Mouse (Mus musculus): ENCODE measurements around the gene Inafm2. TPM values are rescaled to one million over a fixed set of nuclear protein-coding genes. Genes with fewer than 3 reads are reported as not detected.

The Inafm2 gene
- polyA plus RNA-seq, 1 experiment from 2014 or later: 27.2 TPM

DNA sequence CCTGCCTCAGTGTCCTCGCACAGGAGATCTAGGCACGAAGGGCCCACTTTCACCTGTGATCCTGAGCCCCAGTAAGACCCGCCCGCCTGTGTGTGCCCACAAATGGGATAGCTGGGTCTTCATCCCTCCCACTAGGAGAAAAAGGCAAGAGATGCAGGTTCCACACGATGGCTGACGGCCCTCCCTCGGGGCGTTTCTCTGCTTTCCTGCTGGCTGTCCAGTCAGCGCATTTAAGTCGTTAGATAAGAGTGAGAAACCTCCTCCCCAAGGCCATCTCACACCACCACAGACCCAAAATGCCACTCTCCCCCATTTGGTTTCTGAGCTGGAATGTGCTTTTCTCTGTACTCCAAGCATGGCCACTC is 17.2 kb downstream of the Inafm2 start:
- Histone ChIP-seq H3K4me3 (peak overlapping the region; percentile 17; the same call in 1 of the 2 replicates), H3K27me3 (no peaks in the 10 kb centered on the region), H3K36me3 (no peaks in the 10 kb centered on the region), H3K4me2 (replicated peaks) (peak overlapping the region; percentile 36), H3K9me3 (no peaks in the 10 kb centered on the region), H3K4me1 (peaks cover 49% of the 10 kb centered on the region), H3K9ac (replicated peaks) (peak overlapping the region; percentile 40), H3K27ac (replicated peaks) (peak overlapping the region; percentile 96)
- 7% methylated on average over 10 of the region's 10 CpGs for WGBS
- no peak for ATAC-seq (replicated peaks)

DNA sequence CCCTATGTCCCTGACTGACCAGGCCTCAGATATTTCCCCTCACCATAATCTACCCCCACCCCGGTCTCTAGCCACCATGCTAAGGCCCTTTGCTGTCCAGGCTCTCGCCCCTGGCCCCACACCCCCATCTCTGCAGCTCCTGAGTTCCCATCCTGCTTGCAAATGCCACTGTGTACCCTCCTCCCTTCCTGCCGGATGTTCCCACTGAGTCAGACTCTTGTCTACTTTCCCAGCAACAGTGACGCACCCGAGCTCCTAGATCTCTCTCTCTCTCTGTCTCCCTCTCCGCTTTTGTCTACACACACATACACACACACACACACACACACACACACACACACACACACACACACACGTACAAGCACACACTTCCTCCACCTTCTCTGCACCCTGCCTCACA is 17.9 kb downstream of the Inafm2 start:
- Histone ChIP-seq H3K4me1 (peaks cover 49% of the 10 kb centered on the region), H3K9ac (replicated peaks) (no peak overlapping the region), H3K27ac (replicated peaks) (peak overlapping the region; percentile 96)

GRCm38 (mm10) chr2:118764094-118764831 is 18.7 kb downstream of the Inafm2 start:
- WGBS: 23% methylated on average over 11 of the region's 11 CpGs
- Histone ChIP-seq H3K27me3 (no peaks in the 10 kb centered on the region), H3K4me3 (no peak overlapping the region), H3K4me1 (peaks cover 49% of the 10 kb centered on the region), H3K4me2 (replicated peaks) (no peak overlapping the region), H3K9ac (replicated peaks) (no peak overlapping the region), H3K27ac (replicated peaks) (peak overlapping the region; percentile 96), H3K36me3 (no peaks in the 10 kb centered on the region), H3K9me3 (no peaks in the 10 kb centered on the region)
- ATAC-seq (replicated peaks): no peak

More for the DNA sequence above, 17.9 kb downstream of the Inafm2 start:
- Histone ChIP-seq H3K4me2 (replicated peaks) (no peak overlapping the region), H3K27me3 (no peaks in the 10 kb centered on the region), H3K9me3 (no peaks in the 10 kb centered on the region), H3K36me3 (no peaks in the 10 kb centered on the region), H3K4me3 (no peak overlapping the region)
- WGBS: 66% methylated on average over 7 of the region's 7 CpGs
- ATAC-seq (replicated peaks): no peak

DNA sequence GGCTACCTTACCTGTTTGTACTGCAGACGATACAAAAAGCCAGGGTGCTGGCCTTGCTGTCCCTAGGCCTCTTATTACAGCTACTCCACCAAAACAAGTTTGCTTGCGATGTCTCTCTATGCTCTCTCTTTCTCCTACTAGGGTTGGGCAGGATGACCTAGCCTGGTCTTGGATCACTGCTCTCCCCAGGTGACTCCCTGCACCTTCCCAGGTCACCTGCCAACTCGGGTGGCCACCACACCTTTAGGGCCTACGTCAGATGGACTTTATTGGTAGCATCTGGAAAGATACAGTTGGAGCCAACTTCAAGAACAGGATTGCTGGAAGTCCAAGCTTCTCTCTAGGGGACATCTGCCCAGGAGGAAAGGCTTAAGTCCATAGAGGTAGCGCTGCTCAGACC is 19.3 kb downstream of the Inafm2 start:
- Histone ChIP-seq H3K9ac (replicated peaks) (no peak overlapping the region), H3K4me1 (peaks cover 44% of the 10 kb centered on the region), H3K27me3 (no peaks in the 10 kb centered on the region), H3K27ac (replicated peaks) (no peak overlapping the region), H3K4me2 (replicated peaks) (no peak overlapping the region), H3K9me3 (no peaks in the 10 kb centered on the region), H3K4me3 (no peak overlapping the region), H3K36me3 (no peaks in the 10 kb centered on the region)
- no peak for ATAC-seq (replicated peaks)
- 91% methylated on average over 5 of the region's 5 CpGs for WGBS

- 80% methylated on average over 10 of the region's 10 CpGs for WGBS
- H3K4me3 ChIP-seq: no peak overlapping the region
- H3K9ac ChIP-seq (replicated peaks): no peak overlapping the region
- H3K4me1 ChIP-seq: peaks cover 30% of the 10 kb centered on the region
- H3K27me3 ChIP-seq: no peaks in the 10 kb centered on the region
- no peak overlapping the region for H3K4me2 ChIP-seq (replicated peaks)
- ATAC-seq (replicated peaks): no peak
- H3K9me3 ChIP-seq: no peaks in the 10 kb centered on the region
- H3K27ac ChIP-seq (replicated peaks): no peak overlapping the region
- no peaks in the 10 kb centered on the region for H3K36me3 ChIP-seq
Observed at GRCm38 (mm10) chr2:118766041-118767033, 20.8 kb downstream of the Inafm2 start.

- no peaks in the 10 kb centered on the region for H3K9me3 ChIP-seq
- WGBS: 84% methylated on average over 6 of the region's 6 CpGs
- no peak within 1 kb of the TSS for H3K27ac ChIP-seq (replicated peaks)
- peaks cover 18% of the 10 kb centered on the region for H3K4me1 ChIP-seq
- ATAC-seq (replicated peaks): no peak
- no peaks in the 10 kb centered on the region for H3K36me3 ChIP-seq
- no peak within 1 kb of the TSS for H3K4me3 ChIP-seq
- no peak within 1 kb of the TSS for H3K4me2 ChIP-seq (replicated peaks)
- no peak within 1 kb of the TSS for H3K9ac ChIP-seq (replicated peaks)
- no peaks in the 10 kb centered on the region for H3K27me3 ChIP-seq
Observed at GRCm38 (mm10) chr2:118772158-118772874, 26.8 kb downstream of the Inafm2 start, which contains the start of gene Phgr1. Phgr1 (plus strand) TSS chr2:118772769.

GRCm38 (mm10) chr2:118774536-118774935 is 29.0 kb downstream of the Inafm2 start:
- H3K27me3 ChIP-seq: no peaks in the 10 kb centered on the region
- no peak overlapping the region for H3K4me2 ChIP-seq (replicated peaks)
- no peak overlapping the region for H3K9ac ChIP-seq (replicated peaks)
- 0 out of 2 replicates have a peak overlapping the region, but pooled peaks have one; percentile 85 for H3K27ac ChIP-seq (replicated peaks)
- H3K36me3 ChIP-seq: no peaks in the 10 kb centered on the region
- H3K4me3 ChIP-seq: no peak overlapping the region
- ATAC-seq (replicated peaks): no peak
- no peaks in the 10 kb centered on the region for H3K9me3 ChIP-seq
- peaks cover 24% of the 10 kb centered on the region for H3K4me1 ChIP-seq
- WGBS: 98% methylated on average over 2 of the region's 2 CpGs

DNA sequence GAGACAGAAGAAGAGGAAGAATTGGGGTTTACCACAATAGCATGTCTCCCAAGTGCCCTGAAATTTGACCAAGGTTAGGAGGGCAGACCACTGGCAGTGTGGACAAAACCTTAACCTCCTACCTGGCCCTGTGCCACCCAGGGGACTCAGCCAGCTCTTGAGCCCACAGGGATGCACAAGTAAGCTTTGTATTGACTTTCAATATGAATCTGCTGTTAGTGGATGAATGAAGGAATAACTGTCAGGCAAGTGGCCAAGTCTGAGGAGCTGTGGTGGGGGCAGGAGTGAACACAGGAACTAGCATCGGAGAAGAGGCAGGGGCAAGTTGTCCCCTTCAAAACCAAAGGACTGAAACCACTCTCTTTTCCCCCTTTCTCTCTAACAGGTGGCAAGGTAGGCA is 29.8 kb downstream of the Inafm2 start:
- 32% methylated on average over 1 of the region's 1 CpGs for WGBS
- Histone ChIP-seq H3K4me2 (replicated peaks) (no peak overlapping the region), H3K27ac (replicated peaks) (peak overlapping the region; percentile 85), H3K4me3 (no peak overlapping the region), H3K36me3 (no peaks in the 10 kb centered on the region), H3K9ac (replicated peaks) (no peak overlapping the region), H3K4me1 (peaks cover 31% of the 10 kb centered on the region), H3K27me3 (no peaks in the 10 kb centered on the region), H3K9me3 (no peaks in the 10 kb centered on the region)
- no peak for ATAC-seq (replicated peaks)

DNA sequence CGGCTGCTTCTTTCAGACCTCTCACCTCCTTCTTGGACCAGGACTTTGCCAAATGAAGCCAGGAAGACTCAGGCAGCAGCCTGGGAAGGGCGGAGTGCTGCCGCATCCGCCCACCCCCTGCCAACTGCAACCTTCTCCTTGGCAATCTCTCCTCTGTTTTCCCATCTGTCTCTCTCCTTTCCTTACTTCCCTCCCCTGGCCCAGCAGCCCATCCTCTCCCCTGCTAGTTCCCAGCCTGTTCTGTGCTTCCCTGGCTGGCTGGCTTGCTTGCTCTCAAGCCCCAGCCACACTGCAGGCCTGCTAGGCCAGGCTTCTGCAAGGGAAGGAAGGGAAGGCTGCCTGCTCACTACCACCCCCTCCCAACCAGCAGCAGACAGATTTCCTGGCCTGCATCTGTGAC is 30.3 kb downstream of the Inafm2 start:
- Histone ChIP-seq H3K27me3 (no peaks in the 10 kb centered on the region), H3K4me1 (peaks cover 35% of the 10 kb centered on the region), H3K9ac (replicated peaks) (no peak overlapping the region), H3K27ac (replicated peaks) (peak overlapping the region; percentile 85), H3K9me3 (no peaks in the 10 kb centered on the region), H3K4me2 (replicated peaks) (no peak overlapping the region), H3K4me3 (no peak overlapping the region), H3K36me3 (no peaks in the 10 kb centered on the region)
- peak; percentile 47 for ATAC-seq (replicated peaks)
- 54% methylated on average over 4 of the region's 4 CpGs for WGBS

- no peaks in the 10 kb centered on the region for H3K9me3 ChIP-seq
- H3K27me3 ChIP-seq: no peaks in the 10 kb centered on the region
- H3K9ac ChIP-seq (replicated peaks): no peak overlapping the region
- no peak overlapping the region for H3K4me3 ChIP-seq
- no peaks in the 10 kb centered on the region for H3K36me3 ChIP-seq
- WGBS: 75% methylated on average over 2 of the region's 2 CpGs
- ATAC-seq (replicated peaks): peak; percentile 1; the same call in 1 of the 2 replicates
- peaks cover 37% of the 10 kb centered on the region for H3K4me1 ChIP-seq
- H3K4me2 ChIP-seq (replicated peaks): no peak overlapping the region
- peak overlapping the region; percentile 85 for H3K27ac ChIP-seq (replicated peaks)
Observed at GRCm38 (mm10) chr2:118776295-118776694, 30.7 kb downstream of the Inafm2 start.

GRCm38 (mm10) chr2:118778418-118778817 is 32.9 kb downstream of the Inafm2 start:
- H3K9ac ChIP-seq (replicated peaks): no peak overlapping the region
- peaks cover 37% of the 10 kb centered on the region for H3K4me1 ChIP-seq
- 84% methylated on average over 4 of the region's 4 CpGs for WGBS
- ATAC-seq (replicated peaks): no peak
- H3K36me3 ChIP-seq: no peaks in the 10 kb centered on the region
- H3K4me2 ChIP-seq (replicated peaks): no peak overlapping the region
- no peak overlapping the region for H3K4me3 ChIP-seq
- H3K9me3 ChIP-seq: no peaks in the 10 kb centered on the region
- H3K27me3 ChIP-seq: no peaks in the 10 kb centered on the region
- no peak overlapping the region for H3K27ac ChIP-seq (replicated peaks)
